Mouse (Mus musculus) heart, embryonic 12.5 days (tissue): Measurements from ENCODE around the gene Mgat1. TPM values are rescaled to one million over a fixed set of nuclear protein-coding genes. Genes with fewer than 3 reads are reported as not detected.
"Not testable (repeated sequence)": the region's sequence is repeated elsewhere in the genome, so short reads cannot be mapped to it uniquely, and the experiment has no call there.

ENCODE experiments used
- ATAC-seq: fragments of 200-750 bp; cut with Nextera tagmentation; 2 replicates; pipeline ENCODE4 v1.8.0; 2017; ENCODE audit warnings: moderate TSS enrichment, moderate library complexity; ENCODE audit not compliant: insufficient number of reproducible peaks, low FRiP score
- H3K27ac ChIP-seq: fragments of 300-500 bp; sonication (generic); 2 replicates; pipeline ENCODE4 v1.5.1; 2016; ENCODE audit warnings: mild to moderate bottlenecking, moderate library complexity; ENCODE audit not compliant: poor library complexity, severe bottlenecking
- H3K27me3 ChIP-seq: fragments of 300-500 bp; sonication (generic); replicated peaks from 2 replicates; pipeline ENCODE4 v1.6.1; 2016; ENCODE audit warnings: mild to moderate bottlenecking, moderate library complexity
- H3K36me3 ChIP-seq: fragments of 300-500 bp; sonication (generic); 2 replicates; pipeline ENCODE4 v1.6.1; 2016; ENCODE audit warnings: mild to moderate bottlenecking, moderate library complexity
- H3K4me1 ChIP-seq: fragments of 300-500 bp; sonication (generic); replicated peaks from 2 replicates; pipeline ENCODE4 v1.6.1; 2016; ENCODE audit warnings: mild to moderate bottlenecking
- H3K4me2 ChIP-seq: fragments of 300-500 bp; sonication (generic); 2 replicates; pipeline ENCODE4 v1.6.1; 2016; ENCODE audit warnings: mild to moderate bottlenecking, moderate library complexity
- H3K4me3 ChIP-seq: fragments of 300-500 bp; sonication (generic); 2 replicates; pipeline ENCODE4 v1.5.1; 2016; ENCODE audit warnings: mild to moderate bottlenecking
- H3K9ac ChIP-seq: fragments of 300-500 bp; sonication (generic); 2 replicates; pipeline ENCODE4 v1.6.1; 2016; ENCODE audit warnings: mild to moderate bottlenecking, moderate library complexity
- H3K9me3 ChIP-seq: fragments of 300-500 bp; sonication (generic); replicated peaks from 2 replicates; pipeline ENCODE4 v1.6.1; 2016; ENCODE audit warnings: mild to moderate bottlenecking, moderate library complexity
- WGBS: fragments of 180-500 bp; shearing (Covaris S2); methylation state at CpG from one replicate; pipeline ENCODE4 v1.1.7; 2016; 5-methylcytosine and 5-hydroxymethylcytosine counted together
- polyA plus RNA-seq: library from polyadenylated mRNA; unstranded; fragments of >200 nt; fragmentation: Nextera tagmentation; extraction: Ambion mirVana; gene quantifications from 2 replicates; pipeline ENCODE4 v1.2.1, GENCODE M21; 2016

Mgat1 gene
- polyA plus RNA-seq, 1 experiment from 2014 or later, result 45.7 TPM

DNA sequence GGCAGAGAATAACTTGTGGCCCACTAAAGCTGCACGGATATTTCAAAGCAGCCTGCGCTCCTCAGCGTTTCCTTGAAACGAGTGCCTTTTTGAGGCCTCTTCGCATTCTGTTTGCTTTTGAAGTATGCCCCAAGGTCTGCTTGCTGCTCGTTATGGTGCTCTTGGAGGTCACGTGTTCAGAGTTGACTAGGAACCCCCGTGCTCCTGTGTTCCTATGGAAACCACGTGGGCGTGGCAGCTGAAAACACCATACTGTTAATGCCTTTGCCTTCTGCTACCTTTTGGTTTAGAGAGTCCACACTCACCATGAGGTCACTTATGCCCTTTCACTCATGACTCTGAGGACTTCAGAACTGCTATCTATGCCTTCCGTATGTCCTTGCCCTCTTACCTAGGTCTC lies 20.6 kb downstream of the Mgat1 start:
- Histone ChIP-seq H3K9me3 (no peaks in the 10 kb centered on the region), H3K36me3 (peaks cover 47% of the 10 kb centered on the region), H3K9ac (no peak overlapping the region), H3K27ac (no peak overlapping the region), H3K4me3 (no peak overlapping the region), H3K27me3 (no peaks in the 10 kb centered on the region), H3K4me1 (peaks cover 26% of the 10 kb centered on the region), H3K4me2 (no peak overlapping the region)
- ATAC-seq, result no peak
- 77% methylated on average over 11 of the region's 11 CpGs for WGBS

DNA sequence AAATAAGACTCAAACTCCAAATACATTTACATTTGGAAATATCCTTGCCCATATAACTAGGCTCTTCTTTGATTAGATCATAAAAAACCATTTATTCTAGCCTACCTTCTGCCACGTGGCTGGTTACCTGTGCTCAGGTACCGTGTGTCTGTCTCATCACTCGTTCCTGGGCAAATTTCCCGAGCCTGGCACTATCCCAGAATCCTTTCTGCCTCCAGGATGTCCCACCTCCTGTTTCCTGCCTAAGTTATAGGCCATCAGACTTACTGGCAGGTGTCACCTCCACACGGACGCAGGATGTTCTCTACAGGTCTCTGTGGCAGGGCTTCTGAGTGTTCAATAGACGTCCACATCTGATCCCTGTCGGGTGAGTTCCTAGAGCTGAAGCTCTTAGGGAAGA lies 21.1 kb downstream of the Mgat1 start:
- peaks cover 42% of the 10 kb centered on the region for H3K36me3 ChIP-seq
- H3K4me3 ChIP-seq, result no peak overlapping the region
- WGBS, result 86% methylated on average over 8 of the region's 8 CpGs
- ATAC-seq, result no peak
- H3K4me1 ChIP-seq, result peaks cover 26% of the 10 kb centered on the region
- no peak overlapping the region for H3K9ac ChIP-seq
- H3K4me2 ChIP-seq, result no peak overlapping the region
- no peaks in the 10 kb centered on the region for H3K9me3 ChIP-seq
- no peaks in the 10 kb centered on the region for H3K27me3 ChIP-seq
- H3K27ac ChIP-seq, result no peak overlapping the region

DNA sequence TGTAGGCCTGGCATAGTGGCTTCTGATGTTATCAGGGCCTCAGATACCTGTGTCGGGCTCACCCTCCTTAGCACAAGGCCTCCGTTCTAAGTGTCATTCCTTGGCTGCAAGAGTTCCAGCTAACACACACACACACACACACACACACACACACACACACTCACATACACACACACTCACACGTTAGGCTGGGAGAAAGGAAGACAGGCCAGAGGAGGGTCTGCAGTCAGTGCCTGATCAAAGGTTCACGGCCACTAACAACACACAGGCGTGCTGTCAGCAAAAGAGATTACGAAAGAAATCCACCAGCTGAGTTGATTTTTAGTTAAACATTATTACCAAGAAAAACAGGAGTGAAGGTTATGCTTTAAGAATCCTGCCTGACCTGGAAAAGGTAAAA lies 22.7 kb downstream of the Mgat1 start:
- WGBS, result 44% methylated on average over 6 of the region's 6 CpGs
- ATAC-seq, result no peak
- H3K4me3 ChIP-seq, result no peak overlapping the region
- peaks cover 22% of the 10 kb centered on the region for H3K4me1 ChIP-seq
- no peak overlapping the region for H3K9ac ChIP-seq
- no peak overlapping the region for H3K4me2 ChIP-seq
- no peaks in the 10 kb centered on the region for H3K9me3 ChIP-seq
- no peaks in the 10 kb centered on the region for H3K27me3 ChIP-seq
- peaks cover 27% of the 10 kb centered on the region for H3K36me3 ChIP-seq
- peak overlapping the region; percentile 71 for H3K27ac ChIP-seq

DNA sequence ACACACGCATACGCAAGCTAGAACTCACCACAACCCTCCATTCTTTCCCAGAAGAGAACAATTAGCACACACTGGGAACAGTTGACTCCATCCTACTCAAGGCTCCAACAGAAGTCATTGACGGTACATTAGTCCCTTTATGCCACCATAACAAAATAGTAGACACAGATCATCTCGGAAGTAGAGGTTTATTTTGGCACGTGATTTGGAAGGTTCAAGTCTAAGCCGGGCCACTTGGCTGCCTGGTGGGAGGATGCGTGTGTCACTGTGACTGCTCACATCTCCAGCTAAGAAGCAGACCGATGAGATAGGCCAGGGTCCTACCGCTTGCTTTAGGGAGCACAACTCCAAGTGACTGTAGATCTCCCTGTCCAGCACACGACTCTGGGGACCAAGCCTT lies 23.3 kb downstream of the Mgat1 start:
- peak overlapping the region; percentile 71 for H3K27ac ChIP-seq
- H3K9ac ChIP-seq, result no peak overlapping the region
- no peaks in the 10 kb centered on the region for H3K27me3 ChIP-seq
- H3K4me2 ChIP-seq, result no peak overlapping the region
- no peak for ATAC-seq
- H3K4me3 ChIP-seq, result no peak overlapping the region
- no peaks in the 10 kb centered on the region for H3K9me3 ChIP-seq
- peaks cover 20% of the 10 kb centered on the region for H3K36me3 ChIP-seq
- 77% methylated on average over 10 of the region's 10 CpGs for WGBS
- peaks cover 22% of the 10 kb centered on the region for H3K4me1 ChIP-seq

- 53% methylated on average over 15 of the region's 15 CpGs for WGBS
- Histone ChIP-seq H3K9me3 (no peaks in the 10 kb centered on the region), H3K4me1 (peaks cover 22% of the 10 kb centered on the region), H3K27me3 (no peaks in the 10 kb centered on the region), H3K4me2 (0 out of 2 replicates have a peak overlapping the region, but pooled peaks have one; percentile 19), H3K27ac (peak overlapping the region; percentile 71; the same call in 1 of the 2 replicates), H3K36me3 (peaks cover 14% of the 10 kb centered on the region; the same call in 1 of the 2 replicates), H3K4me3 (no peak overlapping the region), H3K9ac (no peak overlapping the region)
- no peak for ATAC-seq
Observed at GRCm38 (mm10) chr11:49267970-49268579, 24.1 kb downstream of the Mgat1 start.

GRCm38 (mm10) chr11:49269761-49270160 lies 25.8 kb downstream of the Mgat1 start:
- H3K27me3 ChIP-seq, result no peaks in the 10 kb centered on the region
- no peak for ATAC-seq
- H3K27ac ChIP-seq, result no peak overlapping the region
- H3K4me1 ChIP-seq, result peaks cover 22% of the 10 kb centered on the region
- H3K4me3 ChIP-seq, result no peak overlapping the region
- H3K4me2 ChIP-seq, result no peak overlapping the region
- H3K9ac ChIP-seq, result no peak overlapping the region
- H3K36me3 ChIP-seq, result peaks cover 6% of the 10 kb centered on the region; the same call in 1 of the 2 replicates
- 87% methylated on average over 9 of the region's 9 CpGs for WGBS
- H3K9me3 ChIP-seq, result no peaks in the 10 kb centered on the region

DNA sequence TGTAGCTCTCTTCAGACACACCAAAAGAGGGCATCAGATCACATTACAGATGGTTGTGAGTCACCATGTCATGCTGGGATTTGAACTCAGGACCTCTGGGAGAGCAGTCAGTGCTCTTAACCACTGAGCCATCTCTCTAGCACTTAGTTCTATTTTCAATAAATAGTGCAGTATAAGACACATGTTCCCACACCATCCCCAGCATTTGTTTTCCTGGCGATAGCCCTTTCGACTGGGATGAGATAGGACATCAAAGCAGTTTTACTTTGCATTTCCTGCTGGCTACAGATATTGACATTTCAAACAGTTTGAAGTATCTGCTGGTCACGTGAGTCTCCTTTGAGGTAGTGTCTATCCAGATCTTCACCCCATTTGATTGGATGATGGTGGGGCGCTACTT lies 26.4 kb downstream of the Mgat1 start:
- H3K9ac ChIP-seq, result no peak overlapping the region
- 79% methylated on average over 4 of the region's 4 CpGs for WGBS

DNA sequence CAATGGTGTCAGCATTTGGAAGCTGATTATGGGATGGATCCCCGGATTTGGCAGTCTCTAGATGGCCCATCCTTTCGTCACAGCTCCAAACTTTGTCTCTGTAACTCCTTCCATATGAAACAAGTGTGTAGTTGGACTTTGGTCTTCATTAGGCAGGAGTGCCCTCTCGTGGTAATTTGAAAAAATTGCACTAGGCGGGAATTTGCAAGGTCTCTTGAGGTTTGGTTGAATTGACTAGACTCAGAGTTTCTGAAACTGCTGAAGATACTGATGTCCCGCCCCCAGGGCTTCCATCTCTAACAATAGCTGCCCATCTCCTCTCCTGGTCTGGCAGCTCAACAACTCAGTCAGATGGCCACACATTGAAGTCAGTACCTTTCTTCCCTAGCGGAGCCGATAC lies 27.3 kb downstream of the Mgat1 start:
- Histone ChIP-seq H3K27ac (no peak overlapping the region), H3K36me3 (no peaks in the 10 kb centered on the region), H3K4me2 (no peak overlapping the region), H3K27me3 (no peaks in the 10 kb centered on the region), H3K4me1 (peaks cover 17% of the 10 kb centered on the region), H3K4me3 (no peak overlapping the region), H3K9ac (no peak overlapping the region), H3K9me3 (no peaks in the 10 kb centered on the region)
- ATAC-seq, result no peak
- 32% methylated on average over 7 of the region's 7 CpGs for WGBS

More for the DNA sequence above, 26.4 kb downstream of the Mgat1 start:
- no peak overlapping the region for H3K27ac ChIP-seq
- H3K36me3 ChIP-seq, result no peaks in the 10 kb centered on the region
- no peak overlapping the region for H3K4me2 ChIP-seq
- peaks cover 22% of the 10 kb centered on the region for H3K4me1 ChIP-seq
- H3K4me3 ChIP-seq, result no peak overlapping the region
- no peaks in the 10 kb centered on the region for H3K9me3 ChIP-seq
- ATAC-seq, result no peak
- H3K27me3 ChIP-seq, result no peaks in the 10 kb centered on the region

DNA sequence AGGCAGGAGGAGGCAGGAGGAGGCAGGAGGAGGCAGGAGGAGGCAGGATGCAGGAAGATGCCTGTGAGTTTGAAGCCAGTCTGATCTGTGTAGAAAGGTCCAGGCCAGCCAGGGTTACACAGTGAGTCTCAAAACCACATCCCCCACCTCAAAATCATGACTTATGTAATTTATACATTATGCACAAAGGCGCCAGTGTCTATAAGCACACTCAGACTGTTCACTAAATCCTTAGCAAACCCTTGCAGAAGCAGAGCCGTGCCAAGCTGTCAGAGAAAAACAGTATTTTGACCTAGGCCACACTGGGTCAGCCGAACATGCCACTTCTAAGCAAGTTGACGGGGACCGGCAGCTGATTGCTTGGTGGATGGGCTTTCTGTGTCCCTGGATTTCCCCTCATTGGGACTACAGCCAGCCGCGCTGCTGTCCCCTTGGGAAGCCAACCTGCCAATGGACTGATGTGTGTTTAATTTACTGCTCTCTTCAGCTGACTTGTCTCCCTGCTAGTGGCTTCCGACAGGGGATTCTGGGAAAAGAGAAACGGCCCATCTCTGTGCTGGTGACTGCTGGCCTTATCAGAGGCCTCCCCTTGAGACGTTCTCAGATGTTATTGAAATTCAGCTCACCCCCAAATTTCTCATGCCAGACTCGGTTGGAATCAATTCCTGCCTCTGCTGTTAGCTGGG lies 30.0 kb downstream of the Mgat1 start:
- no peak overlapping the region for H3K9ac ChIP-seq
- WGBS, result 62% methylated on average over 11 of the region's 11 CpGs
- H3K4me2 ChIP-seq, result no peak overlapping the region
- no peaks in the 10 kb centered on the region for H3K4me1 ChIP-seq
- no peaks in the 10 kb centered on the region for H3K27me3 ChIP-seq
- H3K27ac ChIP-seq, result no peak overlapping the region
- no peaks in the 10 kb centered on the region for H3K9me3 ChIP-seq
- no peaks in the 10 kb centered on the region for H3K36me3 ChIP-seq
- no peak for ATAC-seq
- no peak overlapping the region for H3K4me3 ChIP-seq

GRCm38 (mm10) chr11:49278222-49278621 lies 34.2 kb downstream of the Mgat1 start, which contains the start of gene Olfr1393:
Gene Olfr1393, plus strand, starts transcription at chr11:49278304.
- H3K9me3 ChIP-seq, result no peaks in the 10 kb centered on the region
- H3K4me2 ChIP-seq, result no peak within 1 kb of the TSS
- no peak within 1 kb of the TSS for H3K4me3 ChIP-seq
- no peak for ATAC-seq
- H3K27ac ChIP-seq, result no peak within 1 kb of the TSS
- H3K4me1 ChIP-seq, result no peaks in the 10 kb centered on the region
- 58% methylated on average over 3 of the region's 3 CpGs for WGBS
- no peaks in the 10 kb centered on the region for H3K36me3 ChIP-seq
- H3K27me3 ChIP-seq, result no peaks in the 10 kb centered on the region
- no peak within 1 kb of the TSS for H3K9ac ChIP-seq

- H3K4me3 ChIP-seq, H3K4me1 ChIP-seq, H3K9me3 ChIP-seq, H3K27ac ChIP-seq, H3K9ac ChIP-seq, ATAC-seq, H3K4me2 ChIP-seq, H3K27me3 ChIP-seq, H3K36me3 ChIP-seq: not testable (repeated sequence)
- 66% methylated on average over 1 of the region's 1 CpGs for WGBS
Observed at GRCm38 (mm10) chr11:49284982-49285381, 41.0 kb downstream of the Mgat1 start, which contains the start of gene Olfr1392. Gene Olfr1392, plus strand, starts transcription at chr11:49285282.
